20 mouse cellular contexts compared by ENCODE assay signal in the genomic region with DNA sequence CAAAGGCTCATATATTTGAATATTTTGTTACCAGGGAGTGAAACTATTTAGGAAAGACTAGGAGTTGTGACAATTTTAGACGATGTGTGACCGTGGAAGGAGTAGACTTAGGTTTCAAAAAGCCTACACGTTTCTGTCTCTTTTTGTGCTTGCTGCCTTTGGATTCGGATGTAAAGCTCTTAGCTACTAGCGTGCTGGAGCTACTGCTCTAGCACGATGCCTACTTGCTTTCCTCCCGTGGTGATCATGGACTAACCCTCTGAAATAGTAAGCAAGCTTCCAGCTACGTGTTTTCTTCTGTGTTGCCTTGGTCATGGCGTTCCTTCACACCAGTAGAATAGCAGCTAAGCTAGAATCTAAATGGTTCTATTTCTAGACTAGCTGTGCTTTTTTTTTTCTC. TPM values are rescaled to one million over a fixed set of nuclear protein-coding genes. Genes with fewer than 3 reads are reported as not detected.
A peak's percentile ranks its signal among the peaks of the same experiment; 100 is the strongest.
DNase-seq lines count a peak whose midpoint lies in the region; ATAC-seq lines count a peak whose summit lies in the region.
"Had no signal": no experiment of that assay in that cellular context is flagged by ENCODE, and none has a peak within 500 bp of the region (broad histone marks: within the 10 kb centered on the region; RNA-seq: fewer than 3 reads in every experiment).

No protein-coding gene starts in this region.

- H3K9me3 ChIP-seq in embryonic facial prominence, embryonic 10.5 days: no peaks in the 10 kb centered on the region
- H3K9me3 ChIP-seq: G1E had no signal

- H3K27me3 ChIP-seq in embryonic facial prominence, embryonic 10.5 days (replicated peaks; ENCODE audit: low read depth, poor library complexity, severe bottlenecking): no peaks in the 10 kb centered on the region
- H3K27me3 ChIP-seq: CH12.LX, Patski had no signal

- 94% methylated on average over 9 of the region's 9 CpGs for WGBS in embryonic facial prominence, embryonic 10.5 days

- DNase-seq in frontal cortex, postnatal 25 days (ENCODE audit: low spot score in 2 of 2): no peak
- peak; percentile 25 for DNase-seq in brain, adult 2 months (ENCODE audit: low read depth, low spot score)
- DNase-seq in embryonic facial prominence, embryonic 10.5 days (ENCODE audit: low spot score): no peak
- DNase-seq: adrenal gland, adult 2 months; adrenal gland, adult 8-10 months; adrenal gland, postnatal 10 days; adrenal gland, postnatal 14 days; adrenal gland, postnatal 25 days; adrenal gland, postnatal 36 days; B cell, adult 2 months; cerebellum, adult 11 months; cerebellum, adult 11-12 months; cerebellum, adult 18-20 months; cerebellum, adult 2 months had no signal

- no peak overlapping the region for H3K27ac ChIP-seq in embryonic facial prominence, embryonic 10.5 days (replicated peaks)

- H3K4me1 ChIP-seq in embryonic facial prominence, embryonic 10.5 days: no peaks in the 10 kb centered on the region

- peak; percentile 97 for ATAC-seq in frontal cortex, adult (ENCODE audit: low TSS enrichment)
- ATAC-seq: activated CD4-positive, CD25-positive, alpha-beta regulatory T cell, adult 4 months; CD4-positive, CD25-positive, alpha-beta regulatory T cell, adult 4 months; Patski had no signal

- peaks cover 8% of the 10 kb centered on the region for H3K36me3 ChIP-seq in embryonic facial prominence, embryonic 10.5 days (replicated peaks)

- no peak overlapping the region for H3K4me3 ChIP-seq in embryonic facial prominence, embryonic 10.5 days

RNA-seq across cellular contexts. Expression of gene Ascc3, which starts 21.4 kb away (rescaled TPM):
- 17.0 and 17.1 TPM in 2 replicates for polyA plus RNA-seq in embryonic facial prominence, embryonic 10.5 days (2016; fragmentation: Nextera tagmentation; extraction: Ambion mirVana)
